Mouse (Mus musculus) kidney, embryonic 14.5 days (tissue): ENCODE measurements at regions not wholly inside any gene's neighbourhood (a gene's known extent, or its start where the extent isn't known, plus 50 kb on each side); places are given as distances from the start of the nearest gene placed in this dataset.

Experiments
- ATAC-seq: fragments of 200-750 bp; cut with Nextera tagmentation; 2 replicates; pipeline ENCODE4 v1.8.0; 2017; ENCODE audit warnings: moderate number of reproducible peaks, mild to moderate bottlenecking, moderate TSS enrichment, moderate library complexity; ENCODE audit not compliant: low FRiP score, low TSS enrichment
- H3K27ac ChIP-seq: fragments of 300-500 bp; sonication (generic); 2 replicates; pipeline ENCODE4 v1.5.1; 2014; ENCODE audit warnings: low read depth, mild to moderate bottlenecking, low read length, moderate library complexity, mixed read lengths
- H3K27me3 ChIP-seq: fragments of 300-500 bp; sonication (generic); 2 replicates; pipeline ENCODE4 v1.6.1; 2014; ENCODE audit warnings: mild to moderate bottlenecking, low read length; ENCODE audit not compliant: control insufficient read depth, insufficient read depth
- H3K36me3 ChIP-seq: fragments of 300-500 bp; sonication (generic); 2 replicates; pipeline ENCODE4 v1.6.1; 2014; ENCODE audit warnings: low read length, mixed read lengths; ENCODE audit not compliant: control insufficient read depth, insufficient read depth
- H3K4me1 ChIP-seq: fragments of 300-500 bp; sonication (generic); 2 replicates; pipeline ENCODE4 v1.6.1; 2014; ENCODE audit warnings: low read length, mixed read lengths; ENCODE audit not compliant: control insufficient read depth, insufficient read depth
- H3K4me2 ChIP-seq: fragments of 300-500 bp; sonication (generic); replicated peaks from 2 replicates; pipeline ENCODE4 v1.6.1; 2014; ENCODE audit warnings: low read depth, mild to moderate bottlenecking, low read length
- H3K4me3 ChIP-seq: fragments of 300-500 bp; sonication (generic); 2 replicates; pipeline ENCODE4 v1.5.1; 2014; ENCODE audit warnings: mild to moderate bottlenecking, low read length
- H3K9ac ChIP-seq: fragments of 300-500 bp; sonication (generic); 2 replicates; pipeline ENCODE4 v1.6.1; 2014; ENCODE audit warnings: low read depth, mild to moderate bottlenecking, low read length, moderate library complexity
- H3K9me3 ChIP-seq: fragments of 300-500 bp; sonication (generic); 2 replicates; pipeline ENCODE4 v1.6.1; 2016; ENCODE audit warnings: low read length; ENCODE audit not compliant: control insufficient read depth
- WGBS: fragments of 180-500 bp; shearing (Covaris S2); extraction: QIAGEN DNeasy Blood & Tissue Kit; methylation state at CpG from one replicate; pipeline ENCODE4 v1.1.7; 2014; 5-methylcytosine and 5-hydroxymethylcytosine counted together

DNA sequence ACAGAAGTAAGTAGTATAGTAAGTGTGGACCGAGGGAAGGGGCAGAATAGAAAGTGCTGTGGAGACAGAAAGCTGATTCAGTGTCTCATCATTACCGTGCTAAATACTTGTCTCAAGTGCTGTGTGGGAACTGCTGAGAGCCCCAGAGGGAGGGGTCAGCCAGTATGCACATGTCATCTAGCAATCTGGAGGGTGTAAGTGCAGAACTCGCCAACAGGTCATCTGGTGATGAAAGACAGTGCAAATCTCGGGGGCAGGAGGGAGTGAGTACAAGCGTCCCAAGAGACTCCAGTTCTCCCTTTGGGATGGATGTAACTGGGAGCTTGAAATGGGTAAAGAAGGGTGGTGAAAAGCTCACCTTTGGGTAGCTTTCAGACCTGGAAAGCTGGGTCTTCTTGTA is 535.7 kb downstream of the Bcl11a start:
- Histone ChIP-seq H3K9ac (no peak overlapping the region), H3K4me2 (no peak overlapping the region), H3K9me3 (no peaks in the 10 kb centered on the region), H3K27ac (no peak overlapping the region), H3K4me3 (no peak overlapping the region), H3K27me3 (no peaks in the 10 kb centered on the region), H3K36me3 (no peaks in the 10 kb centered on the region), H3K4me1 (no peaks in the 10 kb centered on the region)
- 53% methylated on average over 5 of the region's 5 CpGs for WGBS
- ATAC-seq, result no peak

DNA sequence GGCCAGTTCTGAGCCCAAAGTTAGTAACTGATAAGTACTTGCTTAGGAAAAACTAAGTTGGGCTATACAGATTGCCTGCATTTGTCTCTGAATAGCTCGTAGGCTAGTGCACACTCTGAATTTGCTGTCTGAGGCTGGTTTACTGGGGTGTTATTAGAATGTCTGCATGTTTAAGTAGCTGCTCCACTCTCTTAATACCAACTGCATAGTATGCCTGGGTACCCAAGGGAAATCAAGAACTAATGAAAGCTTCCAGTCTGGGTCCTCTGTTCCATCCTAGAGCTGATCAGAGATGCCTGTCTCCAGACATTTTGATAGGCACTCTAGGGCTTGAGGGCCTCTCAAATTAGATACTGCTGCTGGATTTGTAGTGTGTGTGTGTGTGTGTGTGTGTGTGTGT is 537.6 kb downstream of the Bcl11a start:
- no peak overlapping the region for H3K4me3 ChIP-seq
- ATAC-seq, result no peak
- 96% methylated on average over 1 of the region's 1 CpGs for WGBS
- no peak overlapping the region for H3K9ac ChIP-seq
- no peaks in the 10 kb centered on the region for H3K4me1 ChIP-seq
- no peak overlapping the region for H3K4me2 ChIP-seq
- H3K27ac ChIP-seq, result no peak overlapping the region
- H3K36me3 ChIP-seq, result no peaks in the 10 kb centered on the region
- no peaks in the 10 kb centered on the region for H3K9me3 ChIP-seq
- no peaks in the 10 kb centered on the region for H3K27me3 ChIP-seq

DNA sequence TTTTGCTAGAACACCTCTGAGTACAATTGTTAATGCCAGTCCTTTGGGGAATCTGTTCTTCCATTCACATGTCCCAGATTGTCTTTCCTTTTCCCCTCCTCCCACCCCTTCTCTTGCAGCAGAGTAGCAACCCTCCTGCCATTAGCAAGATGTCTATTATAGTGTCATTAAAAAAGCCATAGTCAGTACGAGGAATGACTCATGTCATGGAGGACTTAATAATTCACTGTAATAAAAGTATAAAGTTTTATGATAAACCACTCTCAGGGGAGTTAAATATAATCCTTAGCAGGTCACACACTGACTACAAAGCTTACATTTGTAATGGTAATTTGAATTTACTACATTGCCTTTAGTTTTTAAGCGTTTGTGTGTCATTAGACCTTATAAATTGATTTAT is 540.7 kb downstream of the Bcl11a start:
- no peak overlapping the region for H3K9ac ChIP-seq

DNA sequence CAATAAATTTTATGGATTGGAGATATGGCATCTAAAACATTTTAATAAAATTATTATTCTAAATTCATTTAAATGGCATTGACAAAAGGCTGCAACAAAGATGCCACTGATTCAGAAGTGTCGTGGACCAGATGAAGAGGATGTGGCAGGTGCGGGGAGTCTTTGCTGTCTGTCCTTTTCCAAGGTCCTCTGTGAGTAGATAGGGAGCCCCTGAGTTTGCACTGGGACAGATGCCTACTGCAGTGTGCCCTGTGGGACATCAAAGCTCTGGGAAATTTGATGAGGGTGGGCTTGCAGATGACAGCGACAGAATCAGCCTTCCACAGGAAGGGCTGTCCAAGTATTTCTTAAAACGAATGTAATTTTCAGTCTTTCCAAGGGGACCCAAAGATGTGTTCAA is 541.2 kb downstream of the Bcl11a start:
- no peaks in the 10 kb centered on the region for H3K4me1 ChIP-seq
- no peak for ATAC-seq
- no peaks in the 10 kb centered on the region for H3K9me3 ChIP-seq
- no peaks in the 10 kb centered on the region for H3K36me3 ChIP-seq
- no peak overlapping the region for H3K4me2 ChIP-seq
- H3K27me3 ChIP-seq, result no peaks in the 10 kb centered on the region
- H3K4me3 ChIP-seq, result no peak overlapping the region
- H3K27ac ChIP-seq, result no peak overlapping the region
- no peak overlapping the region for H3K9ac ChIP-seq
- 68% methylated on average over 4 of the region's 4 CpGs for WGBS

More for the DNA sequence above, 540.7 kb downstream of the Bcl11a start:
- Histone ChIP-seq H3K27ac (no peak overlapping the region), H3K4me3 (no peak overlapping the region), H3K9me3 (no peaks in the 10 kb centered on the region), H3K27me3 (no peaks in the 10 kb centered on the region), H3K4me2 (no peak overlapping the region), H3K36me3 (no peaks in the 10 kb centered on the region), H3K4me1 (no peaks in the 10 kb centered on the region)
- no peak for ATAC-seq
- 32% methylated on average over 2 of the region's 2 CpGs for WGBS

DNA sequence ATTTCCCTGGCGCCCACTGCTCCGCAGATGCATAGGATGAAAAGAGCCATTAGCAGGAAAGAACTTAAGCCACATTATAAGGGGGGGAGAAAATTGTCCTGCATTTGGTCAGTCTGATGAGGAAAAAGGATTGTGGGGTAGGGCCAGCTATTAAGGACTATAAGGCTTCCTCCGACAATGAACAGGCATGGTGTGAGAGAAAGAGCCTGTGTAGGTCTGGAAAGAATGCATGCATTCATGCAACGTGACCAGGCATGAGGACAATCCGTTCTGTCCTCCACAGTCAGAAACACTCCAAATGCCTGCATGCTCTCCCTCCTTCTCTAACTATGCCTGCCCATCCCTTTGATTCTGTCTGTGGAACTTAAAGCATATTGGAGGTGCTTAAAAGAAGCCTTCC is 550.8 kb downstream of the Bcl11a start:
- no peak for ATAC-seq
- Histone ChIP-seq H3K4me2 (no peak overlapping the region), H3K27me3 (0 out of 2 replicates have a peak, but pooled peaks cover 5% of the 10 kb centered on the region), H3K4me3 (no peak overlapping the region), H3K4me1 (no peaks in the 10 kb centered on the region), H3K9me3 (no peaks in the 10 kb centered on the region), H3K27ac (no peak overlapping the region), H3K9ac (no peak overlapping the region), H3K36me3 (no peaks in the 10 kb centered on the region)
- WGBS, result 55% methylated on average over 5 of the region's 5 CpGs

DNA sequence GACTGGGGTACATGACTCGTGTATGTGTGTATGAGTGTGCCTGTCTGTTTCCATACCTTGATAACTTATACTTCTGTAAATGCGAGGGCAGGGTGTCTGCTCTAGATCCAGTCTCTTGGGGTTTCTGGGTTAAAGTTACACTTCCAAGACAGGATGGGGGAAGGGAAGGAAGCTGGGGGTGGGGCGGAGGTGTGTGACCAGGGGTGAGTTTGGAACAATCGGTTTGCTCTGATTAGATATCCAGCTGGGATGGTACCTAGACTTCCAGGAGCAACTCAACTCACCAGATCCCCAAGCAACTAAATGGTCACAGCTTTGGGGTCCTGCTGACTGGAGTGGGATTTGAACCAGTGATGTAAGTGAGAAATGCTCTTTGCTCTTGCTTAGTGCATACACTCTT is 551.6 kb downstream of the Bcl11a start:
- Histone ChIP-seq H3K4me3 (no peak overlapping the region), H3K27me3 (0 out of 2 replicates have a peak, but pooled peaks cover 5% of the 10 kb centered on the region), H3K4me2 (no peak overlapping the region), H3K27ac (no peak overlapping the region), H3K9ac (no peak overlapping the region), H3K36me3 (no peaks in the 10 kb centered on the region), H3K9me3 (no peaks in the 10 kb centered on the region), H3K4me1 (no peaks in the 10 kb centered on the region)
- 48% methylated on average over 4 of the region's 4 CpGs for WGBS
- no peak for ATAC-seq

DNA sequence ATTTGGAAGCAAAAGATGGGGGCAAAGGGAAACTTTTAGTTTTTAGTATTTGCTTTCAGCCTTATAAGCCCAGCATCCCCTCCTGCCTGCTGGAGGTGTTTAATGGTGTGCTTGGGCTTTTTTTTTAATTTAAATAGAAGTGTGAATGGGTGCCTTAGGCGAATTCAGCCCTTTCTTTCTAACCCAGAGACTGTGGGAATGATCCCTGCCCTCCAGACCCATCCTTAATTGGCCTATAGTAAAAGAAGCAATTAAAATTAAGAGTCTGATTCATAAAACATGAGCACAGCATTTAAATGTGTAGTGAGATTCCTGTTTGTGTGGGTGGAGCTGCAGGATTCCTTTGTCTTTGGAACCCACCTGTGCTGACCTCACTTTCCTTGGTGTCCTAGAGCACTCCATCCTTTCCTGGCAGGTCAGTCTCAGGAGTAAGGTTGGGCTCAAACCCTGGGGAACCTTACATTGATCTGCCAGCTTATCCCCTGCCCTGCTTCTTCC is 552.6 kb downstream of the Bcl11a start:
- no peaks in the 10 kb centered on the region for H3K36me3 ChIP-seq
- no peak overlapping the region for H3K4me3 ChIP-seq
- no peak for ATAC-seq
- H3K4me1 ChIP-seq, result no peaks in the 10 kb centered on the region
- H3K4me2 ChIP-seq, result no peak overlapping the region
- no peak overlapping the region for H3K27ac ChIP-seq
- no peak overlapping the region for H3K9ac ChIP-seq
- no peaks in the 10 kb centered on the region for H3K9me3 ChIP-seq
- H3K27me3 ChIP-seq, result 0 out of 2 replicates have a peak, but pooled peaks cover 5% of the 10 kb centered on the region
- WGBS, result 39% methylated on average over 1 of the region's 1 CpGs

DNA sequence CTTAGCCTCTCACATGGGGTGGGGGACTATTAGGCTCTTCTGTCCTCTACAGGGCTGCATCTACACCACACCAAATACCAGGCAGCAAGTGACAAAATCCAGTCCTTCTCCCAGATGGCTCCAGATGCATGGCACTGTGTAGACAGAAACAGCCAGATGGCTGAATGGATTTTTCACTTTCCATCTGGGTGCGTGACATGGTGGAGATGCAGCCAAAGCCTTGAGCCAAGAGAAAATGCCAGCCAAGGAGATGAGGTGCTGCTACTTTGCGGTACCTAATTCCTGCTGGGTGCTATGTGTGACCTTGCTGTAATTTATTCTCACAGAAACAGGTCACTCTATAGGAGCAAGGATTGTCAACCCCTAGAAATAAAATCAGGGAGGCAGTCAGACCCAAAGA is 553.8 kb downstream of the Bcl11a start:
- Histone ChIP-seq H3K9ac (no peak overlapping the region), H3K4me3 (no peak overlapping the region), H3K27me3 (0 out of 2 replicates have a peak, but pooled peaks cover 5% of the 10 kb centered on the region), H3K36me3 (no peaks in the 10 kb centered on the region), H3K9me3 (no peaks in the 10 kb centered on the region), H3K4me2 (no peak overlapping the region), H3K4me1 (no peaks in the 10 kb centered on the region), H3K27ac (no peak overlapping the region)
- 85% methylated on average over 2 of the region's 2 CpGs for WGBS
- no peak for ATAC-seq

DNA sequence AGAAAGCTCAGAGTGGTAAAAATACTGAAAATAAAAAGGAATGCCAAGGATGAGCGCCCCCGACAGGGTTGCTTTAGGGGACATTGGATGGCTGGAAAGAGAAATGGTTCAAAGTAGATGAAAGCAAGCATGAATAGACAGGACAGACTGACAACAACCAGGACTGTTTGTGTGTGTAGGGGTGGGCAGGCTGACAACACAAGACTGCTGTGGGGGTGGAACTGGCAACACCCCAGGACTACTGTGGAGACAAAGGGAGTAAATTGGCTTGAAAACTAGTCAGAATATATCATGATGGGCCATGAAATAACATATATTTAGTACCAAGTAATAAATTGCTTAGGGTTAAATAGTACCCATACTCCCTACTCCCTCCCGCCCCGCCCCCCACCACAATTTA is 558.9 kb downstream of the Bcl11a start:
- Histone ChIP-seq H3K36me3 (no peaks in the 10 kb centered on the region), H3K9me3 (no peaks in the 10 kb centered on the region), H3K4me2 (no peak overlapping the region), H3K9ac (no peak overlapping the region), H3K4me3 (no peak overlapping the region), H3K27me3 (no peaks in the 10 kb centered on the region), H3K27ac (no peak overlapping the region), H3K4me1 (no peaks in the 10 kb centered on the region)
- ATAC-seq, result no peak
- 86% methylated on average over 4 of the region's 4 CpGs for WGBS
